Mouse (Mus musculus) neural tube, embryonic 12.5 days (tissue): Measurements from ENCODE around the gene Sfrp2. TPM values are rescaled to one million over a fixed set of nuclear protein-coding genes. Genes with fewer than 3 reads are reported as not detected.
A peak's percentile ranks its signal among the peaks of the same experiment; 100 is the strongest.

ENCODE experiments used
- ATAC-seq: fragments of 200-750 bp; cut with Nextera tagmentation; 2 replicates; pipeline ENCODE4 v1.8.0; 2017; ENCODE audit warnings: low read depth, mild to moderate bottlenecking, moderate TSS enrichment, moderate library complexity; ENCODE audit not compliant: low FRiP score
- H3K27ac ChIP-seq: fragments of 300-500 bp; sonication (generic); 2 replicates; pipeline ENCODE4 v1.5.1; 2016
- H3K27me3 ChIP-seq: fragments of 300-500 bp; sonication (generic); replicated peaks from 2 replicates; pipeline ENCODE4 v1.6.1; 2016; ENCODE audit warnings: mild to moderate bottlenecking
- H3K36me3 ChIP-seq: fragments of 300-500 bp; sonication (generic); 2 replicates; pipeline ENCODE4 v1.6.1; 2016; ENCODE audit warnings: mild to moderate bottlenecking
- H3K4me1 ChIP-seq: fragments of 300-500 bp; sonication (generic); 2 replicates; pipeline ENCODE4 v1.6.1; 2016
- H3K4me2 ChIP-seq: fragments of 300-500 bp; sonication (generic); replicated peaks from 2 replicates; pipeline ENCODE4 v1.6.1; 2016; ENCODE audit warnings: mild to moderate bottlenecking
- H3K4me3 ChIP-seq: fragments of 300-500 bp; sonication (generic); 2 replicates; pipeline ENCODE4 v1.5.1; 2016
- H3K9ac ChIP-seq: fragments of 300-500 bp; sonication (generic); 2 replicates; pipeline ENCODE4 v1.6.1; 2016; ENCODE audit warnings: mild to moderate bottlenecking
- H3K9me3 ChIP-seq: fragments of 300-500 bp; sonication (generic); 2 replicates; pipeline ENCODE4 v1.6.1; 2016; ENCODE audit warnings: mild to moderate bottlenecking
- WGBS: fragments of 180-500 bp; shearing (Covaris S2); methylation state at CpG from one replicate; pipeline ENCODE4 v1.1.7; 2016; 5-methylcytosine and 5-hydroxymethylcytosine counted together
- polyA plus RNA-seq: library from polyadenylated mRNA; unstranded; fragments of >200 nt; fragmentation: Nextera tagmentation; extraction: Ambion mirVana; gene quantifications from 2 replicates; pipeline ENCODE4 v1.2.1, GENCODE M21; 2016

Sfrp2 gene
- polyA plus RNA-seq, 1 experiment from 2014 or later = 116 TPM

DNA sequence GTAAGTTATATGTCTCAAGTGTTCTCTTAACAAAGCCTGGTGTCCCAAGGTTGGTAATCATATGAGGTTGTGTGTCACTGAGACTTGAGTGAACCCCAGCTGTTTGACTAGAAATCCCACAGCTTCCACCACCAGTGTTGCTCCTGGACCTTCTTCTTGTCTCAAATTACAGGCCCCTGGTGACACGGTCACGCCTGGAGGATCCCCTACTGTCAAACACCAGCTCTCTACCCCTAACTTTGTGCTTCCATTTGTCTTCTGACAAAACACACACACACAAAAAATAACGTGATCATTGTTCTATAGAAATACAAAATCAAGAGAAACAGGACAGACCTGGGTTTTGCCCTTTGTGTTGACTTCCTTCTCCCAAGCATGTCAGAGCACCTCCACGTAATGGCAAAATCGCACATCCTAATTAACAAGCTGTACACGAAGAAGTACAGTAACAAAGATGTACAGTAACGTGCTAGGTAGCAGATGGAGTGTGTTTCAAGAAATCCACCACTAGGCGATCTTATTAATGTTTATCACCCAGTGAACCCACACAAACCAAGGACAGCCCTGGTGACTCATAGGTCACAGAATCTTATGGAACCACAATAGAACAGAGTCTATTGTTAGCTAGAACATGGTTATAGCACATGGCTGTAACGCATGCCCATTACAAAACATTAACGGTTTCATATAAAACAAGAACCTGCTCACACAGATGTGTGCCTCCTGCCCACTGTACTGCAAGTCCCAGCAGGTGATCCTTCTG is 15.5 kb downstream of the Sfrp2 start:
- Histone ChIP-seq H3K4me3 (no peak overlapping the region), H3K4me2 (no peak overlapping the region), H3K9me3 (0 out of 2 replicates have a peak, but pooled peaks cover under 1% of the 10 kb centered on the region), H3K27me3 (0 out of 2 replicates have a peak, but pooled peaks cover 2% of the 10 kb centered on the region), H3K9ac (no peak overlapping the region), H3K36me3 (no peaks in the 10 kb centered on the region), H3K4me1 (peaks cover 17% of the 10 kb centered on the region), H3K27ac (no peak overlapping the region)
- ATAC-seq = no peak
- WGBS = 78% methylated on average over 10 of the region's 10 CpGs

DNA sequence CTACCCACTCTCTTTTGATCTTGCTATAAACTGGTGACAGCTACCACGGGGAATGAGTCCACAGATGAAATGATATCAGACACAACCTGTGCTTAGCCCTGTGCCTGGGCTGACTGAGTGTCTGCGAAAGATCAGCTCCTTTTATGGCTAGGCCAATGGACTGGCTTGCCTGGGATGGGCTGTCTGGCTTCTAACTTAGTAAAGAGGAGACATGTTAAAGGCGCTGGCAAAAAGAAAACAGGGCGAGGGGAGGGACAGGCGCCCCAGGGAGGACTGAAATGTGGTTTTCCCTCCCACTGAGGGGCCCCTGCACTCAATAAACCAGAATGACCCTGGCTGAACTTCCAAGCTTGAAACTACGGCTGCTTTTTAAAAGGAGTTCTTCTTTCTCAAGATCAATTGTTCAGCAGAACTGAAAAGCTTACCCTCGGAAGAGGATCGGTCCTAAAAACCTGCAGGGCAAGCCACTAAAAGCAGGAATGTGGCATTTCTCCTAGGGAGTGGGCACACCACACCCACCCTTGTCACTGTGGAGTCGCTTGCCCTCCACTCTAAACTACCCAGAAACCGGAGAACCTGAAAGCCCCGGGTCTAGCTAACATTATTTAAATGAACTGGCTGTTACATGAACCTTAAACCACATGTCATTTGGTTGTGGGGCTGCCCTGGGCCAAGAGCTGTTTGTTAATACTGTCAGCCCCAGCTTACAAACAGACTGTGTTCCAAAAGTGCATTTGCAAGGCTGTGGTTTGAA is 17.8 kb downstream of the Sfrp2 start:
- H3K27me3 ChIP-seq = peaks cover 2% of the 10 kb centered on the region
- H3K27ac ChIP-seq = no peak overlapping the region
- H3K4me2 ChIP-seq = peak overlapping the region; percentile 12
- H3K36me3 ChIP-seq = no peaks in the 10 kb centered on the region
- H3K4me3 ChIP-seq = no peak overlapping the region
- H3K4me1 ChIP-seq = peaks cover 19% of the 10 kb centered on the region
- peaks cover 7% of the 10 kb centered on the region; the same call in 1 of the 2 replicates for H3K9me3 ChIP-seq
- WGBS = 3% methylated on average over 11 of the region's 11 CpGs
- no peak overlapping the region for H3K9ac ChIP-seq
- ATAC-seq = peak; percentile 32; the same call in 1 of the 2 replicates

DNA sequence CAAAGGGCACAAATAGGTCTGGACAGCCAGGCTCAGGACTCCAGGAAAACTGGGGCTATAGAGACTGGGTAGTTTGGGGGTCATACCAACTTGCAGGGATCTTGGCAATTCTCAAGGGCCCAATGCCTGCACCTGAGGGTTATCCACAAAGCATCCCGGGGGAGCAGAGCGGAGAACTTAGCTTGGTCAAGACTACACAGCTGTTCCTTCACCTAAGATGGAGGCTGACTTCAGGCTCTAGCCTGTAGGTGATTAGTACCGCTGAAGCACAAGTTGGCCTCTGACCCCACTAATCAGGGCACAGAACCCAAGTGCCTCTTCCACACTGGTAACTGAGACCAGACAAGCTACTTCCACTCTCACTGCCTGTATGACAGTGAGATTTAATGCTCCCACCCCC is 18.6 kb downstream of the Sfrp2 start:
- 54% methylated on average over 3 of the region's 3 CpGs for WGBS
- Histone ChIP-seq H3K9me3 (peaks cover 7% of the 10 kb centered on the region; the same call in 1 of the 2 replicates), H3K4me2 (no peak overlapping the region), H3K4me1 (peaks cover 26% of the 10 kb centered on the region), H3K9ac (no peak overlapping the region), H3K27me3 (peaks cover 5% of the 10 kb centered on the region), H3K4me3 (no peak overlapping the region), H3K36me3 (no peaks in the 10 kb centered on the region), H3K27ac (no peak overlapping the region)
- ATAC-seq = no peak

GRCm38 (mm10) chr3:83787086-83787485 is 21.0 kb downstream of the Sfrp2 start:
- Histone ChIP-seq H3K27ac (no peak overlapping the region), H3K4me3 (no peak overlapping the region), H3K9me3 (peaks cover 7% of the 10 kb centered on the region; the same call in 1 of the 2 replicates), H3K36me3 (no peaks in the 10 kb centered on the region), H3K4me2 (no peak overlapping the region), H3K9ac (no peak overlapping the region), H3K27me3 (peaks cover 5% of the 10 kb centered on the region), H3K4me1 (peaks cover 26% of the 10 kb centered on the region)
- WGBS = 89% methylated on average over 2 of the region's 2 CpGs
- ATAC-seq = no peak

GRCm38 (mm10) chr3:83787776-83788305 is 21.7 kb downstream of the Sfrp2 start:
- Histone ChIP-seq H3K27ac (no peak overlapping the region), H3K9me3 (peaks cover 7% of the 10 kb centered on the region; the same call in 1 of the 2 replicates), H3K9ac (no peak overlapping the region), H3K27me3 (peaks cover 5% of the 10 kb centered on the region), H3K4me3 (no peak overlapping the region), H3K4me1 (peaks cover 26% of the 10 kb centered on the region), H3K4me2 (no peak overlapping the region), H3K36me3 (no peaks in the 10 kb centered on the region)
- 85% methylated on average over 7 of the region's 7 CpGs for WGBS
- ATAC-seq = no peak

- WGBS = 3% methylated on average over 44 of the region's 44 CpGs
- Histone ChIP-seq H3K27ac (no peak overlapping the region), H3K4me2 (peak overlapping the region; percentile 92), H3K36me3 (no peaks in the 10 kb centered on the region), H3K4me1 (peaks cover 11% of the 10 kb centered on the region), H3K4me3 (peak overlapping the region; percentile 60), H3K27me3 (peaks cover 5% of the 10 kb centered on the region), H3K9ac (peak overlapping the region; percentile 72), H3K9me3 (peaks cover 7% of the 10 kb centered on the region; the same call in 1 of the 2 replicates)
- peak; percentile 79 for ATAC-seq
Observed at GRCm38 (mm10) chr3:83789651-83790451, 23.7 kb downstream of the Sfrp2 start.

DNA sequence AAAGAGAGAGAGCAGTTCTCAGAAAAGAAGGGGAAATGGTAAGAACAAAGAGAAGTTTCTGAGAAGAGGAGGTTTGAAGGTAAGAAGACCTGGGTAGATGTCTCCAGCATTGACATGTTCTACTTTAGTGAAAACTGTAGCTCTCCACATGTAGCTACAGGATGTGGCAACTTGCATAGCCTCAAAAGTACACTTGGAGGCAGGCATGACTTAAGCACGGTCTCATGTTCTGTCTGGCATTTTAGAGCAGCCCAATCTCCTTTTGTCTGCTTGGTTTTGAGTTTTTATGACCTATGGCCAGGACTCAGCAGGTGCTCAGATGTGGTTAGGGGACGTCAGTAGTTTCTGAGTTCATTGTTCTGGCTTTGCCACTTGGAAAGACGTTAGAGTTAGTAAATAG is 25.3 kb downstream of the Sfrp2 start:
- WGBS = 43% methylated on average over 3 of the region's 3 CpGs
- H3K27me3 ChIP-seq = peaks cover 5% of the 10 kb centered on the region

DNA sequence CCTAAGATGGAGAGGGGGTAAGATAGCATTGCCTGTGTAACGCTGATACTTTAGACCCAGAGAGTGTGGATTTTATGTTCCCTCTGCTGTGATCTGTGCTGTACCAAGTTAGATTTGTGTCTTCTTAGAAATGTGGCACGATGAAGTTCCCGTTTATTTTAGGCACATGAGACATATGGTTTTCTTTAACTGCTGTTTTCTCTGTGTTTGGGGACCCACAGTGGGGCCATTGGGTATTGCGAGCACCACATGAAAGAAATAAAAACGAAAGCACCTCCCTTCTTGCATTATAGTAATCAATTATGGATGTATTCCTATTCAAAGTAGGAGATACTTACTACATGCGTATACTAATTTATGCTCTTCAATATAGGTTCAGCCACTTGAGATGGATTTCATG is 31.0 kb downstream of the Sfrp2 start:
- Histone ChIP-seq H3K4me2 (no peak overlapping the region), H3K9ac (no peak overlapping the region), H3K36me3 (no peaks in the 10 kb centered on the region), H3K4me1 (peaks cover 4% of the 10 kb centered on the region; the same call in 1 of the 2 replicates), H3K9me3 (0 out of 2 replicates have a peak, but pooled peaks cover 3% of the 10 kb centered on the region), H3K27ac (no peak overlapping the region), H3K4me3 (no peak overlapping the region), H3K27me3 (no peaks in the 10 kb centered on the region)
- WGBS = 72% methylated on average over 6 of the region's 6 CpGs
- no peak for ATAC-seq

More for the DNA sequence above, 25.3 kb downstream of the Sfrp2 start:
- no peak overlapping the region for H3K4me3 ChIP-seq
- no peak for ATAC-seq
- no peak overlapping the region for H3K9ac ChIP-seq
- no peak overlapping the region for H3K4me2 ChIP-seq
- H3K27ac ChIP-seq = no peak overlapping the region
- 0 out of 2 replicates have a peak, but pooled peaks cover 9% of the 10 kb centered on the region for H3K4me1 ChIP-seq
- H3K36me3 ChIP-seq = no peaks in the 10 kb centered on the region
- H3K9me3 ChIP-seq = peaks cover 7% of the 10 kb centered on the region; the same call in 1 of the 2 replicates

GRCm38 (mm10) chr3:83797828-83798227 is 31.7 kb downstream of the Sfrp2 start:
- peak; percentile 50; the same call in 1 of the 2 replicates for ATAC-seq
- 8% methylated on average over 10 of the region's 10 CpGs for WGBS
- Histone ChIP-seq H3K36me3 (no peaks in the 10 kb centered on the region), H3K4me3 (no peak overlapping the region), H3K4me1 (peaks cover 4% of the 10 kb centered on the region; the same call in 1 of the 2 replicates), H3K27me3 (no peaks in the 10 kb centered on the region), H3K27ac (no peak overlapping the region), H3K9me3 (0 out of 2 replicates have a peak, but pooled peaks cover 3% of the 10 kb centered on the region), H3K4me2 (0 out of 2 replicates have a peak overlapping the region, but pooled peaks have one; percentile 9), H3K9ac (no peak overlapping the region)

DNA sequence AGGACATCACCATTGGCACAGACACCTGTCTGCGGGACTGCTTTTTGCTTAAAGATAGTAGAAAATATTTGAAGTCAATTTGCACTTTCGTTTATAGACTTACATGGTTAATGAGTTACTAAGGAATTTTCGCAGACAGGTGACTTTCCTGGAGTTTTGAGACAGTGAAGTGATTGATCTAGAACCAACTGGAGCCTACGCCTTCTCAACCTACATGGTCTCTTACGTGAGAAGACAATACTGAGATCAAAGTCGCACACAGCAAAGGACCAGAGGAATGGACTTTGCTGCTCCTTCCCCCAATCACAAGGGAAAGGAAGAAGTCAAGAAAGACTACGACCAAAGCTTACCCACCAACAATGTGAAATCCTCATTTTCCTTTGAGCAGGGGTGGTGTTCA is 33.4 kb downstream of the Sfrp2 start:
- ATAC-seq = no peak
- Histone ChIP-seq H3K9me3 (0 out of 2 replicates have a peak, but pooled peaks cover 3% of the 10 kb centered on the region), H3K27me3 (no peaks in the 10 kb centered on the region), H3K36me3 (no peaks in the 10 kb centered on the region), H3K4me2 (no peak overlapping the region), H3K9ac (no peak overlapping the region), H3K27ac (no peak overlapping the region), H3K4me1 (peaks cover 4% of the 10 kb centered on the region; the same call in 1 of the 2 replicates), H3K4me3 (no peak overlapping the region)
- WGBS = 93% methylated on average over 7 of the region's 7 CpGs

GRCm38 (mm10) chr3:83801649-83802155 is 35.6 kb downstream of the Sfrp2 start:
- WGBS = 96% methylated on average over 4 of the region's 4 CpGs
- peaks cover 4% of the 10 kb centered on the region; the same call in 1 of the 2 replicates for H3K4me1 ChIP-seq

More at GRCm38 (mm10) chr3:83801649-83802155, 35.6 kb downstream of the Sfrp2 start:
- Histone ChIP-seq H3K9me3 (0 out of 2 replicates have a peak, but pooled peaks cover 3% of the 10 kb centered on the region), H3K4me2 (no peak overlapping the region), H3K27me3 (no peaks in the 10 kb centered on the region), H3K36me3 (no peaks in the 10 kb centered on the region), H3K27ac (no peak overlapping the region), H3K9ac (no peak overlapping the region), H3K4me3 (no peak overlapping the region)
- no peak for ATAC-seq
